Mouse (Mus musculus) A20 (cell line): ENCODE results near the gene Klhl36.

Source experiments
- DNase-seq: peaks from one replicate; pipeline ENCODE4 v3.0.0-alpha.2; 2011; ENCODE audit warnings: low read depth, low spot score

The Klhl36 gene

GRCm38 (mm10) chr8:119883281-119883680 is 21.2 kb downstream of the Klhl36 start:
- no peak for DNase-seq

- DNase-seq = no peak
Observed at GRCm38 (mm10) chr8:119885612-119886011, 23.5 kb downstream of the Klhl36 start.

GRCm38 (mm10) chr8:119887130-119887529 is 25.1 kb downstream of the Klhl36 start:
- DNase-seq = peak; percentile 50

- no peak for DNase-seq
Observed at GRCm38 (mm10) chr8:119888012-119888411, 25.9 kb downstream of the Klhl36 start.

- DNase-seq = no peak
Observed at GRCm38 (mm10) chr8:119897069-119897468, 35.0 kb downstream of the Klhl36 start.

- no peak for DNase-seq
Observed at GRCm38 (mm10) chr8:119897933-119898332, 35.9 kb downstream of the Klhl36 start.

- no peak for DNase-seq
Observed at GRCm38 (mm10) chr8:119901349-119901748, 39.3 kb downstream of the Klhl36 start.

GRCm38 (mm10) chr8:119901952-119902351 is 39.9 kb downstream of the Klhl36 start:
- no peak for DNase-seq

GRCm38 (mm10) chr8:119904323-119904911 is 42.4 kb downstream of the Klhl36 start:
- no peak for DNase-seq

- DNase-seq = no peak
Observed at GRCm38 (mm10) chr8:119909944-119910546, 48.0 kb downstream of the Klhl36 start, which contains the start of gene Usp10. TSS of gene Usp10 (plus strand) at chr8:119910360.

GRCm38 (mm10) chr8:119910547-119911257 is 48.6 kb downstream of the Klhl36 start, which contains the start of gene Gm20388:
TSS of gene Gm20388 (plus strand) at chr8:119910841.
- peak; percentile 92 for DNase-seq

GRCm38 (mm10) chr8:119911258-119911962 is 49.3 kb downstream of the Klhl36 start:
- peak; percentile 70 for DNase-seq

GRCm38 (mm10) chr8:119912643-119913042 is 50.6 kb downstream of the Klhl36 start:
- no peak for DNase-seq

- peak; percentile 23 for DNase-seq
Observed at GRCm38 (mm10) chr8:119913181-119913580, 51.1 kb downstream of the Klhl36 start.

- no peak for DNase-seq
Observed at GRCm38 (mm10) chr8:119914161-119914560, 52.1 kb downstream of the Klhl36 start.

- no peak for DNase-seq
Observed at GRCm38 (mm10) chr8:119915298-119915697, 53.2 kb downstream of the Klhl36 start.

GRCm38 (mm10) chr8:119916237-119916892 is 54.3 kb downstream of the Klhl36 start:
- DNase-seq = no peak

- no peak for DNase-seq
Observed at GRCm38 (mm10) chr8:119917415-119917814, 55.3 kb downstream of the Klhl36 start.

GRCm38 (mm10) chr8:119918155-119918567 is 56.1 kb downstream of the Klhl36 start:
- DNase-seq = no peak

GRCm38 (mm10) chr8:119923259-119923658 is 61.2 kb downstream of the Klhl36 start:
- no peak for DNase-seq

- DNase-seq = no peak
Observed at GRCm38 (mm10) chr8:119925428-119925827, 63.4 kb downstream of the Klhl36 start.
